Mouse (Mus musculus): ENCODE measurements around the gene H2-DMb1. TPM values are rescaled to one million over a fixed set of nuclear protein-coding genes. Genes with fewer than 3 reads are reported as not detected.
A peak's percentile ranks its signal among the peaks of the same experiment; 100 is the strongest.

The H2-DMb1 gene
- polyA plus RNA-seq, 2 experiments = 0.79 to 1.2 TPM

- Histone ChIP-seq H3K27me3 (ENCODE audit: control insufficient read depth, insufficient read depth, low read length) (no peaks in the 10 kb centered on the region), H3K27ac (no peak overlapping the region), H3K9me3 (ENCODE audit: control insufficient read depth, low read length) (no peaks in the 10 kb centered on the region), H3K4me1 (replicated peaks; ENCODE audit: control insufficient read depth in 2 of 2, insufficient read depth in 2 of 2, low read length in 1 of 2) (0 out of 4 replicates have a peak, but pooled peaks cover 0 to 2% of the 10 kb centered on the region in 2 experiments), H3K9ac (replicated peaks) (no peak overlapping the region), H3K4me2 (ENCODE audit: low read depth) (no peak overlapping the region), H3K4me3 (ENCODE audit: insufficient read depth in 1 of 2, low read depth in 2 of 2, low read length in 2 of 2) (no peak overlapping the region), H3K36me3 (replicated peaks; ENCODE audit: control insufficient read depth, insufficient read depth, low read depth) (no peaks in the 10 kb centered on the region)
- DNase-seq (ENCODE audit: low read depth in 3 of 3, low spot score in 3 of 3) (no peak), ATAC-seq (ENCODE audit: insufficient read depth) (no peak)
- 45% methylated on average over 9 of the region's 9 CpGs for WGBS (ENCODE audit: insufficient replicate concordance)
- TF ChIP-seq CTCF (IDR thresholded peaks at IDR 0.05; ENCODE audit: low read depth) (peak; percentile 55), EP300 (IDR thresholded peaks at IDR 0.05; ENCODE audit: low read depth) (no peak)
Observed at GRCm38 (mm10) chr17:34164202-34164895, 11.5 kb downstream of the H2-DMb1 start.

DNA sequence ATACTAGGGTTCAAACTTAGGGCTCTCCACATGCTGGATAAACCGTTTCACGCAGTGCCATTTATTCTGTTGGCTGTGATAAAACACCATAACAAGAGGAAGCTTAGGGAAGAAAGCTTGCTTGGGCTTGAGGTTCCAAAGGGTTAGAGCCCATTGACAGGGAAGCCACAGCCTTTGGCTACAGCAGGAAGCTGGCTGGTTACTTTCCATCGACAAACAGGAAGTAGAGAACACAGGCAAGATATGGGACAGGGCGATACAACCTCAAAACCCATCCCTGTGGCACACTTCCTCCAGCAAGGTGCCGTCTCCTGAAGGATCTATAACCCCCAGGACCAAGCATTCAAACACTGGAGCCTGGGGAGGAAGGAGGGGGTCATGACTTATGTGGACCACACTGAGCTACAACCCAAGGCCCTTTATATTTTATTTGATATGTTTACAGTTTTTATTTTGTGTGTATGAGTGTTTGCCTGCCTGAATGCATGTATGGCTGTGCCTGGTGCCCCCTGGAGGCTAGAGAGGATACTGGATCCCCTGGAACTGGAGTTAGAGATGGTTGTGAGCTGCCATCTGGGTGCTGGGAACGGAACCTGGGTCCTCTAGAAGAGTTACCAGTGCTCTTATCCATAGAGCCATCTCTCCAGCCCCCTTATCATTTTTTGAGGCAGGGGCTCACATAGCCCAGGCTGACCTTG, 12.3 kb downstream of the H2-DMb1 start:
- H3K4me2 ChIP-seq (ENCODE audit: low read depth) = no peak overlapping the region
- H3K4me3 ChIP-seq (ENCODE audit: insufficient read depth in 1 of 2, low read depth in 2 of 2, low read length in 2 of 2) = no peak overlapping the region
- ATAC-seq (ENCODE audit: insufficient read depth) (no peak), DNase-seq (ENCODE audit: low read depth in 3 of 3, low spot score in 3 of 3) (no peak)
- H3K9ac ChIP-seq (replicated peaks) = no peak overlapping the region
- TF ChIP-seq CTCF (IDR thresholded peaks at IDR 0.05; ENCODE audit: low read depth) (peak; percentile 44; the same call in 1 of the 2 replicates), EP300 (IDR thresholded peaks at IDR 0.05; ENCODE audit: low read depth) (no peak)
- no peak overlapping the region for H3K27ac ChIP-seq
- 0 out of 4 replicates have a peak, but pooled peaks cover 0 to 2% of the 10 kb centered on the region in 2 experiments for H3K4me1 ChIP-seq (replicated peaks; ENCODE audit: control insufficient read depth in 2 of 2, insufficient read depth in 2 of 2, low read length in 1 of 2)
- H3K36me3 ChIP-seq (replicated peaks; ENCODE audit: control insufficient read depth, insufficient read depth, low read depth) = no peaks in the 10 kb centered on the region
- 23% methylated on average over 6 of the region's 6 CpGs for WGBS (ENCODE audit: insufficient replicate concordance)
- no peaks in the 10 kb centered on the region for H3K27me3 ChIP-seq (ENCODE audit: control insufficient read depth, insufficient read depth, low read length)
- H3K9me3 ChIP-seq (ENCODE audit: control insufficient read depth, low read length) = no peaks in the 10 kb centered on the region

GRCm38 (mm10) chr17:34169279-34169678, 16.4 kb downstream of the H2-DMb1 start:
- ATAC-seq (ENCODE audit: insufficient read depth) (no peak), DNase-seq (ENCODE audit: low read depth in 3 of 3, low spot score in 3 of 3) (no peak)
- H3K9me3 ChIP-seq (ENCODE audit: control insufficient read depth, low read length) = no peaks in the 10 kb centered on the region
- no peaks in the 10 kb centered on the region for H3K27me3 ChIP-seq (ENCODE audit: control insufficient read depth, insufficient read depth, low read length)
- H3K4me2 ChIP-seq (ENCODE audit: low read depth) = no peak overlapping the region
- no peak for TF ChIP-seq EP300 (IDR thresholded peaks at IDR 0.05; ENCODE audit: low read depth)
- peak; percentile 63 for TF ChIP-seq CTCF (IDR thresholded peaks at IDR 0.05; ENCODE audit: low read depth)
- H3K4me3 ChIP-seq (ENCODE audit: insufficient read depth in 1 of 2, low read depth in 2 of 2, low read length in 2 of 2) = no peak overlapping the region
- H3K36me3 ChIP-seq (replicated peaks; ENCODE audit: control insufficient read depth, insufficient read depth, low read depth) = no peaks in the 10 kb centered on the region
- no peak overlapping the region for H3K9ac ChIP-seq (replicated peaks)
- 0 out of 4 replicates have a peak, but pooled peaks cover 0 to 2% of the 10 kb centered on the region in 2 experiments for H3K4me1 ChIP-seq (replicated peaks; ENCODE audit: control insufficient read depth in 2 of 2, insufficient read depth in 2 of 2, low read length in 1 of 2)
- WGBS (ENCODE audit: insufficient replicate concordance) = 0% methylated on average over 2 of the region's 2 CpGs
- H3K27ac ChIP-seq = no peak overlapping the region

DNA sequence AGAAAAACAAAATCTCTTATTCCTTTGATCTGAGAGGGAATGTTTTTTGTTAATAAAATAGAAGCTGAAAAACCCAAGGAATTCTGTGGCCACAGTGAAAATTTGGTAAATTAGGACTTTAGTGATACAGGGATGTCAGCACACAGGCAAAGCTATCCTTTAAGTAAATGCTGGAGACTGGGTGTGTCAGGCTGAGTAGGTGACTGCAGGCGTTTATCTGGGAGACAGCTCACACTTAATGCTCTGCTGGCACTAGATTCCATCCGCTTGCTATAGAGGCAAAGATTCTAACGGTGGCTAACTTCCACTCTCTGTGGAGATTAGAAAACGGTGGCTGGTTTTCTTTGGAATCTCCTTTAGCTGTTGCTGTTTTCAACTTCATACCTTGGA, 17.6 kb downstream of the H2-DMb1 start:
- H3K36me3 ChIP-seq (replicated peaks; ENCODE audit: control insufficient read depth, insufficient read depth, low read depth) = no peaks in the 10 kb centered on the region
- H3K9me3 ChIP-seq (ENCODE audit: control insufficient read depth, low read length) = no peaks in the 10 kb centered on the region
- no peak overlapping the region for H3K4me2 ChIP-seq (ENCODE audit: low read depth)
- H3K4me1 ChIP-seq (replicated peaks; ENCODE audit: control insufficient read depth in 2 of 2, insufficient read depth in 2 of 2, low read length in 1 of 2) = no peaks in the 10 kb centered on the region
- ATAC-seq (ENCODE audit: insufficient read depth) (no peak), DNase-seq (ENCODE audit: low read depth in 3 of 3, low spot score in 3 of 3) (no peak)
- no peak overlapping the region for H3K4me3 ChIP-seq (ENCODE audit: insufficient read depth in 1 of 2, low read depth in 2 of 2, low read length in 2 of 2)
- no peaks in the 10 kb centered on the region for H3K27me3 ChIP-seq (ENCODE audit: control insufficient read depth, insufficient read depth, low read length)
- WGBS (ENCODE audit: insufficient replicate concordance) = 8% methylated on average over 4 of the region's 4 CpGs
- TF ChIP-seq EP300 (IDR thresholded peaks at IDR 0.05; ENCODE audit: low read depth) = no peak
- no peak for TF ChIP-seq CTCF (IDR thresholded peaks at IDR 0.05; ENCODE audit: low read depth)
- no peak overlapping the region for H3K9ac ChIP-seq (replicated peaks)
- H3K27ac ChIP-seq = no peak overlapping the region

DNA sequence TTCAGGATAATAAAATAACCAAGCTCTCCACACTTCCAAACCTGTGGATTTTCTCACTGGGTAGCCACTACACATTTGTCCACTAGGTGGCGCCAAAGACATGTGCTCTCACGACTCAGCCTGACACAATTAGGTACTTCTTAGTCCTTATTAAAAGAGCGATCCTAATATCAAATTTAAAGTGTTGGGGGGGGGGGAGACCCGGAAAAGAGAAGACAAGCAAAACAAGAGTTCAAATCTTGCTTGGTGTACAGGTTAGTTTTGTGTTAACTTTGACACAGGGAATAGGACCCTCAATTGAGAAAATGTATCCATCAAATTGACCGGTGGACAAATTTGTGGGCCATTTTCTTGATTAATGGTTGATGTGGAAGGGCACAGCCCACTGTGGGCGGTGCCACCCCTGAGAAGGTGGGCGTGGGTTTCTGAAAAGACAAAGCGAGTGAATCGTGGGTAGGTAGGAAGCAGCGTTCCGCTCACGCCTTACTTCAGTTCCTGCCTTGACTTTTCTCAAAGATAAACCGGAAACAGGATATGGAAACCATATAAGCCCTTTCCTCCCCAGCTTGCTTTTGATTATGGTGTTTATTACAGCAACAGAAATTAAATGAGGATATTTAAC, 18.1 kb downstream of the H2-DMb1 start:
- no peak overlapping the region for H3K4me3 ChIP-seq (ENCODE audit: insufficient read depth in 1 of 2, low read depth in 2 of 2, low read length in 2 of 2)
- WGBS (ENCODE audit: insufficient replicate concordance) = 11% methylated on average over 13 of the region's 13 CpGs
- DNase-seq (ENCODE audit: low read depth in 3 of 3, low spot score in 3 of 3) (peak; percentile 48 to 59 (median 49)), ATAC-seq (ENCODE audit: insufficient read depth) (no peak)
- TF ChIP-seq CTCF (IDR thresholded peaks at IDR 0.05; ENCODE audit: low read depth) (peak; percentile 90), EP300 (IDR thresholded peaks at IDR 0.05; ENCODE audit: low read depth) (no peak)
- no peaks in the 10 kb centered on the region for H3K4me1 ChIP-seq (replicated peaks; ENCODE audit: control insufficient read depth in 2 of 2, insufficient read depth in 2 of 2, low read length in 1 of 2)
- no peaks in the 10 kb centered on the region for H3K9me3 ChIP-seq (ENCODE audit: control insufficient read depth, low read length)
- H3K27me3 ChIP-seq (ENCODE audit: control insufficient read depth, insufficient read depth, low read length) = no peaks in the 10 kb centered on the region
- no peak overlapping the region for H3K9ac ChIP-seq (replicated peaks)
- no peaks in the 10 kb centered on the region for H3K36me3 ChIP-seq (replicated peaks; ENCODE audit: control insufficient read depth, insufficient read depth, low read depth)
- no peak overlapping the region for H3K27ac ChIP-seq
- peak overlapping the region; percentile 28 for H3K4me2 ChIP-seq (ENCODE audit: low read depth)

All from liver, embryonic 14.5 days (tissue).